Mouse (Mus musculus): ENCODE data around the gene Ube2a.

Gene Ube2a

DNA sequence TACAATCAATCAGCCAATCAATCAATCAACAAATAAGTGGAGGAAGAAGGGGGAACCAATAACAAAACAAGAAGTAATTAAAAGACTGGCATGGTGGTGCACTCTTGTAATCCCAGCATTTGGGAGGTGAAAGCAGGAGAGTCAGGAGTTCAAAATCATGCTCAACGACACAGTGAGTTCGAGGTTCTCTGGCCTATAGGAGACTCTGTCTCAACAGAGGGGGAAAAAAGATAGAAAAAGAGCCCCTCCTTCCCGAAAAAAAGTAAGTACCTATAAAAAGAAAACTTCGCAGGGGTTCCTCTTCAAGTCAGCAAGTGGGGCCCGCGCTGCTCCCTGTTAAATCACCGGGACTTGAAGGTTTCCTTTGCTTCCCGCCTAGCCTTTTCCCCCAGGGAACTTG, at the start of gene Ube2a, which contains the start of gene C330007P06Rik:
TSS of gene Ube2a (plus strand) at position 136 of the 400 bp plus-strand sequence.
TSS of gene C330007P06Rik (minus strand) at position 347 of the 400 bp plus-strand sequence.
- peaks cover 16% of the 10 kb centered on the region for H3K36me3 ChIP-seq (ENCODE audit: insufficient read depth, low read length)
- no peaks in the 10 kb centered on the region for H3K9me3 ChIP-seq (ENCODE audit: low read length)
- peaks cover 14% of the 10 kb centered on the region; the same call in 1 of the 2 replicates for H3K4me1 ChIP-seq (replicated peaks; ENCODE audit: low read depth, low read length)
- no peak for TF ChIP-seq NANOG (IDR thresholded peaks at IDR 0.05; ENCODE audit: borderline replicate concordance, low read length)
- TF ChIP-seq POU5F1 (IDR thresholded peaks at IDR 0.05; ENCODE audit: borderline replicate concordance, low read length) = no peak
- no peak for TF ChIP-seq CTCF (conservative IDR thresholded peaks at IDR 0.05; ENCODE audit: low read length)
- H3K4me3 ChIP-seq (replicated peaks; ENCODE audit: low read length) = peak within 1 kb of the TSS; percentile 87
- H3K27me3 ChIP-seq (ENCODE audit: insufficient read depth, low read length) = no peaks in the 10 kb centered on the region

DNA sequence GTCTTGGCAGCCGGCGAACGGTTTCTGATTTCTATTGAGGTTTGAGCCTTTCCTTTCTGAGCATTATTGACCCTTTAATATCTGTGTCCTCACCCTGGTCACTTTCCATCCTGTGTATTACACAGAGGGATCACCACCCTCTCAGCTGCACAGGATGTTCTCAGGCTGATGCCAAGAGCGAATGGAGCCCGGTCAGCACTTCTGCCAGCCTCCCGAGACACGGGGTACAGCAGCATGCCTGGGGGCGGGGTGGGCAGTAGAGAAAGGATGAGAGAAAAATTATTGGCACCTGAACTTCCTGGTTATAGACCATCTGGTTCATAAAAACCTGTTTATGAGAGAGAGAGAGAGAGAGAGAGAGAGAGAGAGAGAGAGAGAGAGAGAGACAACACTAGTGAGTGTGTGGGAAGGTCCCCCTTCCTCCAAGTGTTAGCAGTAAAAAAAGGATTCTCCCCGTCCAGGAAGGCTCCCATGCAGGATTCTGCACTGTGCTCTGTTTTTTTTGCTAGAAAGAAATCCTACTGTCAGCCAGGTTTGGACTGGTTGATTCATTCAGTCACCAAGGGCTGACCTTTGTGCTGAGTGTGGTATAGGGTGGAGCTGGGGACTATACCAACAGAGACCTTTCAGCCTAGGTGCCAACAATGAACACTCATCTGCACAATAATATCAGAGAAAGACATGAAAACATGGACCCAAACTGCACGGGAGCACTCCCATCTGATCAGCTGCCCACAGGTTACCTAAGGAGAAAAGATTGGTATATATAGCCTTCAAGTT, 49.6 kb upstream of the Ube2a start:
- TF ChIP-seq POU5F1 (IDR thresholded peaks at IDR 0.05; ENCODE audit: borderline replicate concordance, low read length) (no peak), NANOG (IDR thresholded peaks at IDR 0.05; ENCODE audit: borderline replicate concordance, low read length) (no peak), CTCF (conservative IDR thresholded peaks at IDR 0.05; ENCODE audit: low read length) (no peak)
- Histone ChIP-seq H3K27me3 (ENCODE audit: insufficient read depth, low read length) (no peaks in the 10 kb centered on the region), H3K9me3 (ENCODE audit: low read length) (no peaks in the 10 kb centered on the region), H3K36me3 (ENCODE audit: insufficient read depth, low read length) (peaks cover 10% of the 10 kb centered on the region; the same call in 1 of the 2 replicates), H3K4me1 (replicated peaks; ENCODE audit: low read depth, low read length) (peaks cover 23% of the 10 kb centered on the region), H3K4me3 (replicated peaks; ENCODE audit: low read length) (no peak overlapping the region)

DNA sequence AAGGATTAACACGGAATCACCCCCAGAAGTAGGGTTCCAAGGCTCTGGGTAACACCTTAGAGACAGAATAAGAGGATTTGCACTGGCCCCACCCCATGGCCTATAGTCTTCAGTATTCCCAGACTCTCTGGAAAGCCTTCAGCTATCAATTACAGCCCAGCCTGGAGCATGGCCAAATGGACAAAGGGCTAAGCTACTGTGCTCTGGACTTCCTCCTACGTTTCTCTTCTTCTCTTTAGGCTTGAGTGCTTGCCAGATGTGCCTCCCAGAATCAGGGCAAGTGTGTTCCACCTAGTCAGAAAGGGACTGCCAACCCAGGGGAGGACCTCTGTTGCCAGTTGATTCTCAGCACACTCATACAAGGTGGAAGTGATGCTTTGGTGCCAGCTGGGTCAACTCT, 48.7 kb upstream of the Ube2a start:
- Histone ChIP-seq H3K4me1 (replicated peaks; ENCODE audit: low read depth, low read length) (peaks cover 23% of the 10 kb centered on the region), H3K9me3 (ENCODE audit: low read length) (no peaks in the 10 kb centered on the region), H3K27me3 (ENCODE audit: insufficient read depth, low read length) (no peaks in the 10 kb centered on the region), H3K36me3 (ENCODE audit: insufficient read depth, low read length) (peaks cover 10% of the 10 kb centered on the region; the same call in 1 of the 2 replicates), H3K4me3 (replicated peaks; ENCODE audit: low read length) (no peak overlapping the region)
- TF ChIP-seq CTCF (conservative IDR thresholded peaks at IDR 0.05; ENCODE audit: low read length) (no peak), NANOG (IDR thresholded peaks at IDR 0.05; ENCODE audit: borderline replicate concordance, low read length) (no peak), POU5F1 (IDR thresholded peaks at IDR 0.05; ENCODE audit: borderline replicate concordance, low read length) (no peak)

DNA sequence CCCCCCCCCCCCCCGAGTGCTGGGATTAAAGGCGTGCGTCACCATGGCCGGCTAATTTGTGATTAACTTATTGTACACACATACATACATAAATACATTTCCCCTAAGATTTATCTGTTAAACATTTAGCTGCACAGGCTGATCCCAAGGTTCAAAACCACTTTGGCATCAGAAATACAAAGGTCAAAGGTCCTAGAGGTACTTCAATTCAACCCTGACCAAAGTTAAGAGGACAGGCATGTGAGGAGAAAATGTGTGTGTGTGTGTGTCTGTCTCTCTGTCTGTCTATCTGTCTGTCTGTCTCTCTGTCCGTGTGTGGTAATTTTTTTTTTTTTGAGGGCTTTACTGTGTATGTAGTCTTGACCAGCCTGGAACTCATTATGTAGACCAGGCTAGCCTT, 46.8 kb upstream of the Ube2a start:
- Histone ChIP-seq H3K4me1 (replicated peaks; ENCODE audit: low read depth, low read length) (peaks cover 39% of the 10 kb centered on the region), H3K4me3 (replicated peaks; ENCODE audit: low read length) (no peak overlapping the region), H3K27me3 (ENCODE audit: insufficient read depth, low read length) (no peaks in the 10 kb centered on the region), H3K9me3 (ENCODE audit: low read length) (no peaks in the 10 kb centered on the region), H3K36me3 (ENCODE audit: insufficient read depth, low read length) (peaks cover 10% of the 10 kb centered on the region; the same call in 1 of the 2 replicates)
- TF ChIP-seq CTCF (conservative IDR thresholded peaks at IDR 0.05; ENCODE audit: low read length) (no peak), POU5F1 (IDR thresholded peaks at IDR 0.05; ENCODE audit: borderline replicate concordance, low read length) (no peak), NANOG (IDR thresholded peaks at IDR 0.05; ENCODE audit: borderline replicate concordance, low read length) (no peak)

DNA sequence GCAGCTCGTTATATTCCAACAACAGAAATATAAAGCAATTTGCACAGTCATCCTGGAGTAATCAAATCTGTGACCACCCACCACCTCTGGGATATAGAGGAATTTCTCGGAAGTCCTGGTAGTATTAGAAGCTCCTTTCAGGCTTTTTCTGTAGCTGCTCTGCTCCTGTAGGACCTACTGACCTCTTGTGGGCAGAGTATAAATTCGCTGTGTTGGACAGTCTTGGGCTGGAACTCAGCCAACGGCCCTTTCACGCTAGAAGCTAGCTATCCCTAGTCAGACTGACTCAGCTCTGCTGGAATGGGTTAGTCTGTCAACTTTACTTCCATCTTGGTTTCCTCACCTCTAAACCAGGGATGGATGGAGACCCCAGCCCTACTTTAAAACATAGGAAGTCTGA, 43.4 kb upstream of the Ube2a start:
- Histone ChIP-seq H3K36me3 (ENCODE audit: insufficient read depth, low read length) (peaks cover 6% of the 10 kb centered on the region; the same call in 1 of the 2 replicates), H3K27me3 (ENCODE audit: insufficient read depth, low read length) (no peaks in the 10 kb centered on the region), H3K9me3 (ENCODE audit: low read length) (no peaks in the 10 kb centered on the region), H3K4me3 (replicated peaks; ENCODE audit: low read length) (no peak overlapping the region), H3K4me1 (replicated peaks; ENCODE audit: low read depth, low read length) (peaks cover 49% of the 10 kb centered on the region)
- TF ChIP-seq CTCF (conservative IDR thresholded peaks at IDR 0.05; ENCODE audit: low read length) (peak; percentile 8; the same call in 1 of the 2 replicates), POU5F1 (IDR thresholded peaks at IDR 0.05; ENCODE audit: borderline replicate concordance, low read length) (no peak), NANOG (IDR thresholded peaks at IDR 0.05; ENCODE audit: borderline replicate concordance, low read length) (no peak)

DNA sequence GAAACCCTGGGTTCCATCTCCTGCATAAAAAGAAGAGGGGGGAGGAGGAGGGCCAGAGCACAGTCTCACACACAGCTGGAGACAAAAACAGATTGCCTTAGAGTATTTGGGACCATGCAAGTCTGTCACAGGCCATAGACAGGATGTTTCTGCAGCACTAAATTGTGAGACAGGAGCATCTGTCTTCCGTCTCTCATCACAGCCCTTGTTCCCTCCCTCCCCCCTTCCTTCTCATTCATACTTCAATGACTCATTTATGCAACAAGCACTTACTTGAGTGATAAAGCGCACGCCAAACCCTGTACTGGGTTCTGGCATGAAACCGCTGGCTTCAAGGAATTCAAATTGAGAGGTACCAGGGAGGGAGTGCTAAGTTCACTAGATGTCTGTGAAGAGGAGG, 42.1 kb upstream of the Ube2a start:
- Histone ChIP-seq H3K27me3 (ENCODE audit: insufficient read depth, low read length) (no peaks in the 10 kb centered on the region), H3K4me3 (replicated peaks; ENCODE audit: low read length) (no peak overlapping the region), H3K36me3 (ENCODE audit: insufficient read depth, low read length) (peaks cover 6% of the 10 kb centered on the region; the same call in 1 of the 2 replicates), H3K9me3 (ENCODE audit: low read length) (no peaks in the 10 kb centered on the region), H3K4me1 (replicated peaks; ENCODE audit: low read depth, low read length) (peaks cover 60% of the 10 kb centered on the region)
- TF ChIP-seq CTCF (conservative IDR thresholded peaks at IDR 0.05; ENCODE audit: low read length) = no peak

DNA sequence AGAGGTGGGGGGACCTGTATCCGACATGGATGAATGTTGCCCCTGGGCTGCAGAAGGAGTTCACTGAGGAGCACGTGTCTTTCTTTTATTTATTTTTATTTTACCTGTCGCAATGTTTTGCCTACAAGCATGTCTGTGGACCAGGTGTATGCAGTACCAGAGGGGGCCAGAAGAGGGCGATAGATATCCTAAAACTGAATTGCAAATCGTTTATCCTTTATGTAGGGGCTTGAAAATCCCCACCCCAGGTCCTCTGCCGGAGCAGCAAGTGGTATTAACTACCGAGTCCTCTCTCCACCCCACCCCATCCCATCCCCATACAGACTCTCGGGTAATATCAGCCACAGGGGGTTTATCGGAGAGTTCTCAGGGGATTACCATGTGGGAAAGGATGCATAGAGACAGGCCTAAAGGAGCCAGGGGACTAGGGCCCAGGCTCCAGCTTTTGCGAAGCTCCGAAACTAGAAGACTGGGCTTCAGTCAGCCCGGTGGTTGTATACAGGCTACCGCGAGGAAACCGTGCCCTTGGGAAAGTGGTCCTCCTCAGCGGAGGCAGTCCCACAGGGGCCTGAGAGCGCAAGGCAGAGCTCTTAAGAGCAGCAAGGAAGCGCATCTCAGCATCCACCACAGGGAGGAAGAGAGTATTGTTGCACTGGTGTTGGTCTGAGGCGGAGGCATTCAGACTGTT, 40.2 kb upstream of the Ube2a start:
- Histone ChIP-seq H3K4me1 (replicated peaks; ENCODE audit: low read depth, low read length) (peaks cover 74% of the 10 kb centered on the region), H3K36me3 (ENCODE audit: insufficient read depth, low read length) (no peaks in the 10 kb centered on the region; the same call in 1 of the 2 replicates), H3K9me3 (ENCODE audit: low read length) (no peaks in the 10 kb centered on the region), H3K4me3 (replicated peaks; ENCODE audit: low read length) (peak overlapping the region; percentile 63), H3K27me3 (ENCODE audit: insufficient read depth, low read length) (no peaks in the 10 kb centered on the region)
- TF ChIP-seq NANOG (IDR thresholded peaks at IDR 0.05; ENCODE audit: borderline replicate concordance, low read length) (no peak), CTCF (conservative IDR thresholded peaks at IDR 0.05; ENCODE audit: low read length) (peak; percentile 69)

DNA sequence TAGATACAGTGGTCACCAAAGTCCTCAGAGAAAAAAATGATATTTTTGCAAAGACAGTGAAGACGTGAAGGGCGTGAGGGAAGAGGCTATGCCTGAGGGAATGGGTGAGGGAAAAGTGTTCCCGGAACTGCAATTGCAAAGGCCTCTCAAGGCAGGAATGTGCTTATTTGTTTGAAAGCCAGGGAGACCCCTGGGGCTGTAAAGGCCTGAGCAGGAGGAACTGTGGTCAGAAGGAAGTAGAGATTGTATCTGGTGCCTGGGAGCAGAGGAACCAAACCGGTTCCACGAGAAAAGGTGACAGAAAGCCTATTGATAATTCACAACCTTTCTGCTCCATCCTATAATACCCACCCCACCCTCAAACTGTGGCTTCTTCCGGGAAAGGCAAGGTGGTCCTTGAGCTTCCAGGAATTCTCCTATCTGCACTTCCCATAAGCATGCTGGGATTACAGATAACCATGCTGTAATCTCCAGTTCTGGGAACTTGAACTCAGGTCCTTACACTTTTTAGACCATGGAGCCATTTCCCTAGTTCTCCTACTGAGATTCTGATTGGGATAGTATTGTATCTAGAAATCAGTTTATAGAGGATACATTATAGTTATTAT, 36.5 kb upstream of the Ube2a start:
- H3K4me1 ChIP-seq (replicated peaks; ENCODE audit: low read depth, low read length) = peaks cover 75% of the 10 kb centered on the region
- H3K4me3 ChIP-seq (replicated peaks; ENCODE audit: low read length) = no peak overlapping the region
- TF ChIP-seq NANOG (IDR thresholded peaks at IDR 0.05; ENCODE audit: borderline replicate concordance, low read length) (peak; percentile 36; the same call in 1 of the 2 replicates), POU5F1 (IDR thresholded peaks at IDR 0.05; ENCODE audit: borderline replicate concordance, low read length) (no peak)
- no peaks in the 10 kb centered on the region for H3K9me3 ChIP-seq (ENCODE audit: low read length)
- no peaks in the 10 kb centered on the region for H3K27me3 ChIP-seq (ENCODE audit: insufficient read depth, low read length)
- peaks cover 3% of the 10 kb centered on the region; the same call in 1 of the 2 replicates for H3K36me3 ChIP-seq (ENCODE audit: insufficient read depth, low read length)
